Mouse (Mus musculus) gastrocnemius, adult 8-10 months (tissue): ENCODE data around the gene Gfral. TPM values are rescaled to one million over a fixed set of nuclear protein-coding genes. Genes with fewer than 3 reads are reported as not detected.

Source experiments
- DNase-seq, 2 experiments: peaks; one replicate each; pipeline ENCODE4 v3.0.0; 2022; ENCODE audit warnings: low spot score in 2 of 2
- total RNA-seq, 4 experiments: library from RNA; stranded (reverse); gene quantifications; 2 replicates each; pipeline ENCODE4 v1.2.4; 2022

Gene Gfral
- total RNA-seq: not detected

DNA sequence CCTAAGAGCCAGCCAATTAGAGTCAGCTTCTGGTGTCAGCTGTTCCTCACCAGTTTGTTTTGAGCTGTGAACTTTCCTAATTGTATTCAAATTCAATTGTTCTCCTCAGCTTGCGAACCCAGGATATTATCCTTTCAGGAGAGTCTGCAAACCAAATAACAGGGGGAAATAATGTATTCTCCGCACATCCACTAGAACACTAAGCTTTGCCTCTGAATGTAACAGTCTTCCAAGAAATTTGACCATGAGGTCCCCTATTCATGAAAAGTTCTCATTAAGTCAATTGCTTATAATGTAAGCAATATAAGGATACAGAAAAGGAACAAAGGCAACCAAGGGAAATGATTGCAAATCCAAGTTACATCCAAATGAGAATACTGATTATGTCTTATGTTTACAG, at the start of gene Gfral:
TSS of gene Gfral (minus strand) at position 101 of the 400 bp plus-strand sequence.
- DNase-seq: no peak

DNA sequence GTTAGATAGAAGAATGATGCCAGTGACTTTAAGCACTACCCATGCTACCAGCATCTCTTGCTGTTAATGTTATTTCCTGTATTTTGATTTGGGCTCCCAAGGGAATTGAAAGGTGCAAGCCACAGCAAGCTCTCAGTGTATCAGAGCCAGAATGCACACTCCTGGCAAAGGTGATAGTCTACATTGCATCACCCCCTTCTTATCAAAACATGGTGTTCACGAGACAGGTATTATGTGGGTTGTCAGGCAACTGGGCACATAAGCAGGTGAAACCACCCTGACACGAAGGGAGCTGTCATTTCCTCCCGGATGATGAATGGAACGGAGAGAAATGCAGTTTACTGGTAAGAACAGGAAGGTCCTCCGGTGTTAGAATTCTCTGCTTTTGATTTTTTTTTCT, 44.3 kb upstream of the Gfral start:
- no peak for DNase-seq

DNA sequence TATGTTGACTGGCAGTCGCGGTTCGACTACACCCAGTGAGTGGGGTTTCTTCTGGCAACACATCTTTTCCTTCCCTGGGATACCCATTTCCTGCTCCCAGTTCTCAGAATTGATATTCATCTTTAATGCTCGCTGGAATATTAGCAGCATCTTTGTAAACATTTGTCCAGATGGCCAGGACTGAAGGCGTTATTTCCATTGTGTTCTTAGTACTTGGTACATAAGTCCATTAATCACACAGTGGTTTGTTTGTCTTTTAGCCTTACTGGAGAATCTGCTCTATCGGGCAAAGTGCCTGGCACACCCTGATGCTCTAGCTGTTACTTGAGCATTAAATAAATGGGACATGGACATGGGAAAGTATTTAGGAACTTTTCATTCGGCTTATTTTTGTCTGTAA, 39.1 kb upstream of the Gfral start:
- no peak for DNase-seq

DNA sequence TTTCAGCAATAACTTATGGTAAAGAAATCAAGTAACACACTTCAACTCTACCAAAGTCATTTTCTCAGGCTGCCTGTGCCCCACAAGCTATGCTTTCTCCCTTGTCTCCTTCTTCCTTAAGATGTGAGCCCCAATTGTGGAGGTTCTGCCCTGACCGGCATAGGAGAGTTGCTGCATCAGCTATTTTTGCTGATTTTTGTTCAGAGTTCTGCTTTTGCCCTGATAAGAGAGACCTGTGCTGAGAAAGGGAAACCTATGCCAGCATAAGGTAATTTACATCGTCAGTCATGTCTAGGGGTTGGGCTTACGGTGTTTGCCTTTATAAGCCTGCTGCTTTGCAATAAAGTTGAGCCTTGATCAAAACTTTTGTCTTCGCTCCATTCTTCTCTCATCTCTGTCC, 38.7 kb upstream of the Gfral start:
- no peak for DNase-seq

DNA sequence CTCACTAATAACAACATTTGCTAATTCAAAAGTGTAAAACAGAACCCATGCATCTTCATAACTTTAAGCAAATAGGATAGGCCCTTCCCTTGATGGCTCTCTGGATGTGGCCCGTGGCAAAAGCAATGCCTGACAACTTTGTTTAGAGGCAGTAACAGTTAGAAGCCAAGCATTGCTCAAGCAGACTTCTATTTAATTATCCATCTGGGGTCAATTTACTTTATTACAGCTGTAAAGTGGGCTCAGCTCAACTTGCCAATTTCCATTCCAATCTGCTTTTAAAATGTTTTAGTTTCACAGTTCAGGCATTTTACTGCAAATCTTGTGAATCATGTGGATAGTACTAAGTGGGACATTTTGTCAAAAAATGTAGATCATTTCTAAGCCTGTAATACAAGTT, 28.9 kb upstream of the Gfral start:
- DNase-seq: no peak

DNA sequence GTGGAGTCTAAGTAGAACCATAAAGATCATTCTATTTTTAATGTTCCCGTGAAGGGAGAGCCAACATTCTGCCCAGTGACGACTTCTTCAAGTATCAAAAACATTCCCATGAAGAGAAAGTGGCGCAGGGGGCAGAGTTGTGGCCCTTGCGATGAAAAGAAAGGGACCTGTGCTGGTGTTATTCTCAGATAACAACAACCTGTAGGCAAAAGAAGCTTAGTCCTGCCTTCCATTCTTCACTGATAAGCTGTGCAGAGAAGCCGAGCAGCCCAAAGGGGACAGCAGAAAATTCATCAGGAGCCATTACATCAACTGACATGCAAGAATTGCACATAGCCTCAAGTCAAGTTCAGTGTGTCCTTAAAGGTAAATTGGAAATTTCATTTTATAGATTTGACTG, 24.5 kb upstream of the Gfral start:
- no peak for DNase-seq

DNA sequence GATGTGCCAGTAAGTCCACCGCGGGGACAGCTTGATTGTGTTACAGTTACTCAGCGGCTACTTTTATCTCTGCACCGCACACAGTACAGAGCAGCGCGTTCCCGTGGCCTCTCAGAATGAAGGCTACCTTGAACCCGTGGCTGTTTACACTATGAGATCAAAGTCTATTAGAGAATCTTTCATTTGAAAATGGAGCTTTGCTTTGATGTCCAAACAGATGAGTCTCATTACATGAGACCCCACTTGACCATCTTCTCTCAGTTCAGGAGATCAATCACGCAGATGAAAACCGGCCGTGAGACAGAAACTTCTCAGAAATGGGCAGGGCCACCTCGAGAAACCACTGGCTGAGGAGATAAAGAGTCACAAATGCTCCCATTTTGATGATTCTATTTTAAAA, 23.8 kb upstream of the Gfral start:
- no peak for DNase-seq

DNA sequence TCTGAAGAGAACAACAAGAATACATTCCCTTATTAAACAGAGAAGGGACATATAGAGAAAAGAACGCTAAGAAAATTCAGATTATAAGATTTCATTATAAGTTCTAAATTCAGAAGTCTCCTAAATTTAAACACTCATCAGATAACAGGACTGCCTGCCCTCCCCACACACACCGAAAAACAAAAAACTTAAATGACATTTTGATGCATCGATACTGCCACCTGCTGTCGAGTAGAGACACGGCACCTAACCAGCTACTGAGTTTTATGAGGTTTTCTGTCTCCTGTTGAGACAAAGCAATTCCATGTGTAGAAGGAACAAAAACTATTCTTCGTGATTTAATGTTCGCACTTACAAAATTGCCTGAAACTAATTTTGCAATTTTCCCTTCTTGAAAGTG, 23.2 kb upstream of the Gfral start:
- peak in 1 of 2 experiments; percentile 22 for DNase-seq

DNA sequence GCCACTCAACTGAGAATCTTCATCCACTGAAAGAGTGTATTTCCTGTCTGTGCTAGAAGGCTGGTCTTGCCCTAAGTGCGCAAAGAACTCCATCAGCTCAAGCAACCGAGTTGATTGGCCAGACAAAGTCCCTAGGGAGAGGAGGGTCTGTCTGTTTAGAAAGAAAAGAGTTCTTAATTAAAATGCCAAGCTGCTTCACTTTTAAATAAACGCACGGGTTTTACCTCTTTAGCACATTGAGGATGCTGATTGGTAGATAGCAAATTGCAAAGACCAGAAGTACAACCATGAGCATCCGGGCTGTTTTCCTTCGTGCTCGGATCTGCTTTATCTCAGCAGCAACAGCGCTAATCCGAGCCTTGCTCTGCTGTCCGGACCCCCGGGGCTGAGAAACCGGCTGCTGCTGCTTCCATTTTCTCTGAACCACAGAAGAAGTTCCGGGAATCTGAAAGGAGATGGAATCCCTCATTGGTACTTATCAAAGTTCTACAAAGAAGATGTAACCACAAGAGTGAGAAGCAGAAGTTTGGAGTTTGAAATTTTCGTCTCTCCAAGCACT, 22.6 kb upstream of the Gfral start:
- DNase-seq: no peak

DNA sequence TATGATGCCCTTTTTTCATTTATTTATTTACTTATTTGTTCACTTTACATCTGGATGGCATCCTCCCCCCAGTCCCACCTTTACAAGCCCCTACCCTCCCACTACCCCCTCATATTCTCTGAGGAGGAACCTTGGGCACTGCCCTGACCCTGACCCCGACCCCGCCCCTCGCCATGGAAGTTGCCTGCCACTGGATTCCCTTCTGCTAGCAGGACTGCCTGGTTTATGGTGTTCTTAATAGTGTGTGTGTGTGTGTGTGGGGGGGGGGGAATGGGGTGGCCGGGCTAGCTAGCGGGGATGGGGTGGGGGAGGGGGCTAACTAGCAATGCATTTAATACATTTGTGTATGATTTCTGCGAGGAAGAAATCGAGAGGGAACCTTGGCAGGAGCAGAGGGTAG, 21.4 kb upstream of the Gfral start:
- no peak for DNase-seq

DNA sequence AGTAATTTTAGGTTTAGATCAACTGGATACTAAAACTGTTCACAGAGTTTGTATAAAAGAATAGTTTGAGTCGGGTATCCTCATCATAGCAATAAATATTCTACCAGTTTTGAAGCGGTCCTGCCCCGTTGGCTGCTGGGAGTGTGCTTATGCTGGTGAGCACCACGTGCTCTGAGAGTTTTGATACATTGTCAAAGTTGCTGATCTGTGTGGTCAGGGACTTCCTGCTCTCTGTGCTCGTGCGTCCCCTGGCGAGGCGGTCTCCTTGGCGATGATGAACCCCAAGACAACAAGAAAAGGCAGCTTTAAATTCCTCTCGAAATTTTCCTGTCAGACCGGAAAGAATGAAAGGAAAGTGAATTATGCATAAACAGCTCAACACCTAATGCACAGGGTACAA, 16.9 kb upstream of the Gfral start:
- DNase-seq: no peak

DNA sequence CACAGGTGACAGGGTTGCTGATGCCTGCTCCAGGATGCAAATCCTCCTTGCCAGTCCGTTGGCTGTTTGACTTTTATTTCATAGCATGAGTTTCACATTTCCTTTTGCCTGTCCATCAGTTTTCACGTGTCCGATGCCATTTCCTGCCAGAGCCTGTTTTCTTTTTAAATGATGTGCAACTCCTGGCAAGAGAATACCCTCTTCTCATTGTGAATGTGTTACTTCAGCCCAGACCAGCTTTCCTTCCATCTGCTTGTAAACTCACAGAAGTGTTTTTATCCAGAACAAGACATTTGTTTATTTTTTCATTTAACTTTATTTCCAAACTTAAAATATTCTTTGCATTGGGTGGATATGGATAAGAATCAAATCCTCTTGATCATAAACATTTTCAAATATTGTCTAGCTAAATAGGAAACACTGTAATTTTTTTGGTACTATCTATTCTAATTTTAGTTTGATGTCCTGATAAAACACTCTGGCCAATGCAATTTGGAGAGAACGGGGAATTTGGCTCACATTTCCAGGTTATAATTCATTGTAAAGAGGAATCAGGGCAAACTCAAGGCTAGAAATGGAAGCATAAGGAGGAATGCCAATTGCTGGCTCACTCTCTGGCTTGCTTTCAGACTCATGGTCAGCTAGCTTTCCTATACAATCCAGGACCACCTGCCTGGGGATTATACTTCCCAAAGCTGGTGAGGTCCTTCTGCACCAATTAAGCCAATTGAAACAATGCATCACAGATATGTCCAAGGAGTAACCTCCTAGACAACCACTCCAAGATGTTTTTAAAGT, 3.9 kb upstream of the Gfral start:
- no peak for DNase-seq

DNA sequence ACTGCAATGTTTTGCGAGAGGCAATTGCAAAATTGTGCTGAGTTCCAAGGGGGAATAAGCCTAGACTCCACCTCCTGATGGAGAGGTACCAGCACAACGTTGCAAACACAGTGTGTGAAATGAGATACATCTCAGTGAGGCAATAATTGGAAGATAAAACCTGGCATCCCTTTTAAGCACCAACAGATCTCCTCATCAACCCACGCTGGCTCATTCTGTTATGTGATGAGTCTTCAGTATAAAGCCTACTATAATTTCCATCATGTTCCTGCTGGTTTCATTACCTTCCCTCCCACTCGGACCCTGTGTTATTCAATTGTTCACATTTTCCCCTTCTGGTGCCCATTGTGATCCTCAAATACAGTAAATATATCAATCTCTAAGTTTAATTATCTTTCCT, 1.2 kb upstream of the Gfral start:
- DNase-seq: no peak

DNA sequence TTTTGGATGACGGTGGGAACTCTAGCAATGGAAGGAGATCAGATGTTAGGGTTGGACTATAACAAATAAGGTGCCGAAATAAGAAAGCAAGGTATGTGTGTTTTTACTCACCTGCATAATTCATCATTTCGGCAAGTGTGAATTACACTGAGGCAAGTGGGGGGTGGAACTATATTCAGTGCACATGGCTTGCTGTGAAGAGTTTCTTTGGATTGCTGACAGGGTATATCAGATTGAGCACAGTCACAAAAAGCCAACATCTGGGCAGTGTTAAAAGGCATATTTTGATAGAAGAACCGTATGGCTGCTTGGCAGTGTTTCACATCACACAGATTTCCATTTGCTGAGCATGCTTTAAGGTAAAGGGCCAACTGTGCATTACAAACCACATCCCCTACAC, 16.5 kb downstream of the Gfral start:
- no peak for DNase-seq

DNA sequence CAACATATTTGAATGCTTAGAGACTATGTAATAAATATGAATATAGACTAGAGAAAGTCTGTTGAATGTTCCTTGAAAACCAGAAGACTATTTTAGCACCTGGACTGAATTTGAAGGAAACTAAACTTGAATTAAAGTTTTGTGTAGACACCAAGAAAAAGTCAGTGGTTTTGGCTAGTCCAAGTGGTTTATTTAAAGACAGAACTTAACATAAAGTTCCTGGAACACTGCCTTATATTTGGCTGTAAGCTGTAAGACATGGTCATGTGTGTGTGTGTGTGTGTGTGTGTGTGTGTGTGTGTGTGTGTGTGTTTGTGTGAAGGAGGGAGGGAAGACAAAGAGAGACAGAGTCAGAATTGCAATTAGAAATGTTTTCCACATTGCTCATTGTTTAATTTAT, 34.2 kb downstream of the Gfral start:
- no peak for DNase-seq

DNA sequence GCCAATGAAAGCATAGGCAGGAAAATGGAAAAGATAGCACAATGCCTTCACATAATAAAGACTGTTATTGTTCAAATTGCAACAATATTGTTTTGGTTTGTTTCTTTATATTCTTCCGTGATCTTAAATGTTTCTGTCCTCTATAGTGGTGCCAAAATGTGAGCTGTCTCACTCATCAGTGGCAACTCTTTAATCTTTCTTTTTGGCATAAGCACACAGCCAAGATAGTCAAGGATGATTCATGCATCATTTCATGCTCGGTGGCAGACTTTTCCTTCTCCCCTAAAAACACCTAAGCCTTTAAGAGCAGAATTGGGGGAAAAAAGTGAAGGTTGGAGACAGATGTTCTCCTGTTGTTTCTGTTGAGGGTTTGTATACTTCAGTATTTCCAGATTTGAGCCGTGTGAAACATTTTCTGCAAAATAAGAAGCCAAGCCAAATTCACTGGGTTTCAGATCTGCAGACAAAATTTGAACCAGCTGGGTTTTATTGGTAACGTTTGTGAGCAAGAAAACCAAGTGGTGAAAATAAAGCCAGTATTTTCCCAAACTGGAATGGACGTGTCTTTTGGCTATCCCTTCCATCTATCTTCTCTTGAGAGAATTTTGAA, 40.7 kb downstream of the Gfral start:
- no peak for DNase-seq

DNA sequence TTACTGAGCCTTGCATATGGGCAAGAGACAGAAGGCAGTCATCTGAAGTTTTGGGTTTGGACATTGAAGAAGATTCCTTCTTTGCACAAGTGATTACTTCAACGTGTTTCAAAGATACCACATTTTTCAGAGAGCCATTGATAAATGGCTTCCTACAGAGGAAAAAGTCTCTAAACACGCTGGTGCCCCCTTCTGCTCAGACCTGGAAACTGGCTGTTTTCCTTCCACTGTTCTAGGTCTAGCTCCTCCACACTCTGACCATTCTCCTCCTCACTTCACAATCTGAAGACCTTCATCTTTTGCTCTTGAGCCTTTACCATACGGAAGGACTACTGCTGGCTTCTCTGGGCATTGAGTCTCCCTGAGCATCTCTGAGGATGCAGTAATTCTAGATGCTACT, 45.1 kb downstream of the Gfral start:
- DNase-seq: no peak

DNA sequence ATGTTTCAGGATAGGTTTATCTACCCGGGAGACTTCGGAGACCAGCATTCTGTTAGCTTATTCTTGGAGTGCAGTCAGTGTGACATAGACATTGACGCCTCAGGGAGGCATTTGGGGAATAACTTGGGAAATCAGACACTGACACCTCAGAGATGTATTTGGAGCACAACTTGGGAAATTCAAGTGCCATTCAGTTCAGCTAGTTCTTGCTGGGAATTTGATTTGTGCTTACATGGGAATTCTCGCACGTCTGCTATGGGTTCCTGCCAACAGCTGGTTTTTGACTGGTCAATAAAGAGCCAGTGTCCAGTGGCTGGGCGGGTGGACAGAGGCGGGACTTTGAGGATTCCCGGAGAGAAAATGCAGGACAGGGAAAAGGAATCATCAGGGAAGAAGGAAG, 51.0 kb downstream of the Gfral start:
- DNase-seq: no peak

DNA sequence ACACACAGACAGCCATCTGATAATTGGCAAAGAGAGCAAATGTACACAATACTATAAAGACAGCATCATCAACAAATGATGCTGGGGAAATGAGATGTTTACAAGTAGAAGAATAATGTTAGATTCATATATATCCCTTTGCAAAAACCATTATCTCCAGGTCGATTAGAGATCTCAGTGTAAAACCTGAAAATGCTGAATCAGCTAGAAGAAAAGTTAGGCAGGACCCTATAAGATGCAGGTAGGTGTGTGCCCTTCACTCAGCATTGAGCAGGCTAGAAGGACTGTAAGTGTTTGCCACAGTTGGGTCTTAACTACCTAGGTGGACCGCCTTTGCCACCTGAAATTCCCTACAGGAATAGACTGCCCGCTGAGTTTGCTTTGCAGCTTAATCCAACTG, 67.9 kb downstream of the Gfral start:
- DNase-seq: no peak

DNA sequence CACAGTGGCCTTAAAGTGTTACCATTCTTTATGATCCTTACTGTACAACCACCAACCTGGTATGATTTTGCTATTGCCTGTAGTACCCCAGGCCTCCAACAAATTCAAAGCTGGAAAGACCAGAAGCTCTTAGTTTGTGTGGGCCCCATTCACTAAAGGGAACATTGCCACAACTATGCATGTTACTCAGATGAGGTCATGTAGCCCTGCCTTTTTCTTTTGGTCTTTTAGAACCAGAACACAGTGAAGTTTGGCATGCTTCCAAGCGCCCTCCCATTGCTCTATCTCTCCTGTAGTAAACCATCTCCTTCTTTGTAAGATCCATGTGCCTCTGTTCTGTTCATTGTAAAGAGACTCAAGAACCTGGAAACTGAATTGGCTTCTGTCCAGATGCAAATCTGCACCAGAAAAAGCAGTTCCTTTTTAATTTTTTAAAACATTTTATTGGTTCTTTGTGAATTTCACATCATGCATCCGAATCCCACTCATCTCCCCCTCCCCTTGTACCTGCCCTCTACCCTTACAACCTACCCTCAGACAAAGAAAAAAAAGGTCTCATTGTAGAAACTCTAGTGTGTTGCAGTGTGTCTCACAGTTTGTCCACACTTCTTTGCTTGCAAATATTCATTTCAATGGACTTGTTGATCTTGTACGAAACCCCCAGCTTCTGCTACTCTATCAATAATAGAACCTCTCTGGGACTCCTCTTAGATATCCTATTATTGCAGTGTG, 74.9 kb downstream of the Gfral start:
- DNase-seq: no peak

DNA sequence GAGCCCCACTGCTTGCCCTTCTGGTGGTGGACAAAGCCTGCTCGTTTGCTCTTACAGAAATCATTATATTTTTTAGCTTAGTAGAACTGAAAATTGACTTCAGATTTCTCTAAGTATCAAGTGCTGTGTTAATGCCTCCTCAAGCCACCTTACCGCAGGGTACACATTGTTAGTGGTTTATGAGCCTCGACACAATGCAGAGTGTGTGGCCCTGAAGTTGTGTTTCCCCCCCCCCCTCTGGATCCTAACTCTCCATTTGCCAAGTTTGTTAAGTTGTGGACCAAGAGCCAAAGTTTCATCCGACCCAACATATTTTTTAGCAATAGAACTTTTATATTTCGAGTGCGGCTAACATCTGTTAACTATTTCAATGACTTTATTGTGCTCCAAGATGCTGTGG, 79.4 kb downstream of the Gfral start:
- DNase-seq: no peak

DNA sequence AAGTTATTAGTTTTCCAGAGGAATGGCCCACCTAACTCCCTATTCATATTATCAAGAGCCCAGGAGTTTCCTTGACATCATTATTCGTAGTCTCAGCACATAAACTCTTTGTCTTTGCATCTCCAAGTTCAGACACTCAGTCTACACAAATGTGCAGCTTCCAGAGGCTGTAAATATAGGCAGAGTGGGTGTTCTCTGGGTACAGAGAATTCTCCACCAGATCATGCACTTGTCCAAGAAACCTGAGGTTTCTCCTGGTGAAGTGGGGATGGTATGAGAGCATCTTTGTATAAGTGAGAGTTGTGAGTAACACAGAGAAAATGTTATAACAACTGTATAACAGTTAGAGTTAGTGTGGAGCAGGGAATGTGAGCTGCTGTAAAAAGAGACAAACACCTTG, 84.1 kb downstream of the Gfral start:
- DNase-seq: no peak
